Mouse (Mus musculus): ENCODE results near the gene Sc5d. TPM values are rescaled to one million over a fixed set of nuclear protein-coding genes. Genes with fewer than 3 reads are reported as not detected.

The Sc5d gene
- polyA plus RNA-seq, 1 experiment from 2014 or later = 80.7 TPM

DNA sequence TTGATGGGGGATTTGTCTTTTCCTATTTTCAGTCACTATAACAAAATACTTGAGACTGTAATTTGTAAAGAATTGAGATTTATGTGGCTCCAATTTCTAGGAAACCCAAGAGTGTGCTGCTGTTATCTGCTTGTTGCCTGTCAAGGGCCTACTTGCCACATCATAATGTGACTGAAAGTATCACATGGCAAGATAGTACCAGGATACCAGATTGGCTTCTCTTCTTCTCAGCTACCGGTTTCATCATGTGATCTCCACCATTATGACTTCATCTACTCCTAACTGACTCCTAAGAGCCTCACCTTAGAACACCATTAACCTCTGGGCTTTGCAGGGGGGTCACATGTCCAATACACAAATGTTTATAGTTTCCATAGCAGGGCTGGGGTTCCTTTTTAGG, 49.9 kb downstream of the Sc5d start:
- Histone ChIP-seq H3K27ac (ENCODE audit: low read depth, low read length) (no peak overlapping the region), H3K4me2 (ENCODE audit: low read depth, low read length, severe bottlenecking) (no peak overlapping the region), H3K36me3 (ENCODE audit: control insufficient read depth, insufficient read depth, low read length) (no peaks in the 10 kb centered on the region), H3K27me3 (ENCODE audit: control insufficient read depth, insufficient read depth, low read length) (no peaks in the 10 kb centered on the region; the same call in 1 of the 2 replicates), H3K4me1 (replicated peaks; ENCODE audit: control insufficient read depth, insufficient read depth, low read length) (no peaks in the 10 kb centered on the region), H3K9ac (ENCODE audit: low read length) (no peak overlapping the region), H3K4me3 (ENCODE audit: low read depth, low read length) (no peak overlapping the region), H3K9me3 (ENCODE audit: control insufficient read depth, low read length) (no peaks in the 10 kb centered on the region)
- DNase-seq (ENCODE audit: low spot score) (peak; percentile 4), ATAC-seq (replicated peaks; ENCODE audit: low FRiP score) (no peak)
- 75% methylated on average over 1 of the region's 1 CpGs for WGBS

DNA sequence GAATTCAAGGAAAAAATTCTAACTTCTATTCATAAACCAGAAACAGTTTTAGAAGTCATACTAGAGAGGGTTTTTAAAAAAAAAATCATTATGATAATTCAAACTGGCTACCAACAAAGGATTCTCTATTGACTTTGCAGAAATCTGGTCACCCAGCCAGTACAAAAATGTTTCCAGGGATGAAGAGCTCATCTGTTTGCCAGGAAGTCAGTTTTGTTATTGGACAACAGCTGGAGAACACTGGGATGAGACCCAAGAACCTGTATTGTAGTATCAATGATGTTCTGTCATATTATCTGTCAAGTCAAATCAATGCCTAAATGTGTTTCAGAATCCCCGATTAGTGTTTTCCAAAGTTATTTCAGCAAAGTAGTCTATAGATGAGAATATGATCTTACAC, 50.9 kb downstream of the Sc5d start:
- ATAC-seq (replicated peaks; ENCODE audit: low FRiP score) = no peak
- no peak for DNase-seq (ENCODE audit: low spot score)
- H3K4me3 ChIP-seq (ENCODE audit: low read depth, low read length) = no peak overlapping the region
- no peak overlapping the region for H3K4me2 ChIP-seq (ENCODE audit: low read depth, low read length, severe bottlenecking)
- no peaks in the 10 kb centered on the region for H3K9me3 ChIP-seq (ENCODE audit: control insufficient read depth, low read length)
- no peaks in the 10 kb centered on the region for H3K36me3 ChIP-seq (ENCODE audit: control insufficient read depth, insufficient read depth, low read length)
- whole genome bisulfite sequencing = 93% methylated on average over 1 of the region's 1 CpGs
- no peak overlapping the region for H3K9ac ChIP-seq (ENCODE audit: low read length)
- no peaks in the 10 kb centered on the region; the same call in 1 of the 2 replicates for H3K27me3 ChIP-seq (ENCODE audit: control insufficient read depth, insufficient read depth, low read length)
- no peak overlapping the region for H3K27ac ChIP-seq (ENCODE audit: low read depth, low read length)
- no peaks in the 10 kb centered on the region for H3K4me1 ChIP-seq (replicated peaks; ENCODE audit: control insufficient read depth, insufficient read depth, low read length)

- Histone ChIP-seq H3K4me2 (ENCODE audit: low read depth, low read length, severe bottlenecking) (no peak overlapping the region), H3K9me3 (ENCODE audit: control insufficient read depth, low read length) (no peaks in the 10 kb centered on the region), H3K27me3 (ENCODE audit: control insufficient read depth, insufficient read depth, low read length) (no peaks in the 10 kb centered on the region; the same call in 1 of the 2 replicates), H3K4me1 (replicated peaks; ENCODE audit: control insufficient read depth, insufficient read depth, low read length) (no peaks in the 10 kb centered on the region), H3K36me3 (ENCODE audit: control insufficient read depth, insufficient read depth, low read length) (no peaks in the 10 kb centered on the region), H3K4me3 (ENCODE audit: low read depth, low read length) (no peak overlapping the region), H3K27ac (ENCODE audit: low read depth, low read length) (no peak overlapping the region), H3K9ac (ENCODE audit: low read length) (no peak overlapping the region)
- DNase-seq (ENCODE audit: low spot score) (no peak), ATAC-seq (replicated peaks; ENCODE audit: low FRiP score) (no peak)
- 92% methylated on average over 6 of the region's 6 CpGs for WGBS
Measured at GRCm38 (mm10) chr9:42209666-42210065, 54.4 kb downstream of the Sc5d start.

DNA sequence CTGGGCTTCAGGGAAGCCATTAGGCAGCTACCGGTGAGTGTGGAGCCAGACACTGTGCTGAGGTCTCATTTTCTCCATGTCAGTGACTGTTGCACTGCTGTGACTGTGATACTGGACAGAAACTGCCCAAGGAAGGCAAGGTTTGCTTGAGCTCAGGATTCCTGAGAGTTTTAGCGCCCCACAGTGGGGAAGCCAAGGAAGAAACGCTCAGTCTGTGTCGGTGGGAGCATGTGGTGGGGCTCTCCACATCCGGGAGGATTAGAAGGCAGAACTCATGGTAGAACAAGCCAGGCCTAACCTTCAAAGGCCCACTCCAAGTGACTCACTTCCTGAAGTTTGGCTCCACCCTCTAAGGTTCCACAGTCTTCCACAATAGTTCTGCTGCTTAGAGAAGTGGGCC, 55.6 kb downstream of the Sc5d start:
- peak; percentile 64 for DNase-seq (ENCODE audit: low spot score)
- Histone ChIP-seq H3K27me3 (ENCODE audit: control insufficient read depth, insufficient read depth, low read length) (no peaks in the 10 kb centered on the region; the same call in 1 of the 2 replicates), H3K36me3 (ENCODE audit: control insufficient read depth, insufficient read depth, low read length) (no peaks in the 10 kb centered on the region), H3K4me3 (ENCODE audit: low read depth, low read length) (no peak overlapping the region), H3K27ac (ENCODE audit: low read depth, low read length) (no peak overlapping the region), H3K9me3 (ENCODE audit: control insufficient read depth, low read length) (no peaks in the 10 kb centered on the region), H3K4me1 (replicated peaks; ENCODE audit: control insufficient read depth, insufficient read depth, low read length) (no peaks in the 10 kb centered on the region), H3K9ac (ENCODE audit: low read length) (no peak overlapping the region), H3K4me2 (ENCODE audit: low read depth, low read length, severe bottlenecking) (no peak overlapping the region)
- ATAC-seq (replicated peaks; ENCODE audit: low FRiP score) = no peak
- 37% methylated on average over 5 of the region's 5 CpGs for WGBS

DNA sequence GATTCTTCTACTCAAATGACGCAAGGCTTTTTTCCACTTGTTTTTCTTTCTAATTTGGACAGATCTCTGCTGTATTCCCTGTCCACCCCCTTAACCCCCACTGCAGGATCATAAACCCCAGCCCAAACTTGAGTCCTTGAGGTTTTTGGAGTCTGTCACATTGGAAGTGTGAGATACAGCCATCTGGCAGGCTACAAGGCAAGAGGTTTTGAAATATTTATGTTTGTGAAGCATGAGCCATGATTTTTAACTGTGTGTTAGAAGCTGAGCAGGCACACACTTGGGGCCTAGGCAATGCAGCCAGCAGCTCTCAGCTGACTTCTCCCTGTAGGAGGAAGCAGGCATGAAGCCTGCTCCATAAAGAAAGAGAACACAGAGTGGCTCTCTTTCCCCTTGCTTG, 57.3 kb downstream of the Sc5d start:
- no peak for ATAC-seq (replicated peaks; ENCODE audit: low FRiP score)
- Histone ChIP-seq H3K27me3 (ENCODE audit: control insufficient read depth, insufficient read depth, low read length) (no peaks in the 10 kb centered on the region; the same call in 1 of the 2 replicates), H3K4me1 (replicated peaks; ENCODE audit: control insufficient read depth, insufficient read depth, low read length) (no peaks in the 10 kb centered on the region), H3K4me3 (ENCODE audit: low read depth, low read length) (no peak overlapping the region), H3K9me3 (ENCODE audit: control insufficient read depth, low read length) (no peaks in the 10 kb centered on the region), H3K9ac (ENCODE audit: low read length) (no peak overlapping the region), H3K27ac (ENCODE audit: low read depth, low read length) (no peak overlapping the region), H3K36me3 (ENCODE audit: control insufficient read depth, insufficient read depth, low read length) (no peaks in the 10 kb centered on the region), H3K4me2 (ENCODE audit: low read depth, low read length, severe bottlenecking) (no peak overlapping the region)
- 89% methylated on average over 1 of the region's 1 CpGs for WGBS
- DNase-seq (ENCODE audit: low spot score) = no peak

- Histone ChIP-seq H3K9ac (ENCODE audit: low read length) (no peak overlapping the region), H3K36me3 (ENCODE audit: control insufficient read depth, insufficient read depth, low read length) (no peaks in the 10 kb centered on the region), H3K4me3 (ENCODE audit: low read depth, low read length) (no peak overlapping the region), H3K27me3 (ENCODE audit: control insufficient read depth, insufficient read depth, low read length) (no peaks in the 10 kb centered on the region), H3K4me2 (ENCODE audit: low read depth, low read length, severe bottlenecking) (no peak overlapping the region), H3K9me3 (ENCODE audit: control insufficient read depth, low read length) (no peaks in the 10 kb centered on the region), H3K4me1 (replicated peaks; ENCODE audit: control insufficient read depth, insufficient read depth, low read length) (no peaks in the 10 kb centered on the region), H3K27ac (ENCODE audit: low read depth, low read length) (no peak overlapping the region)
- ATAC-seq (replicated peaks; ENCODE audit: low FRiP score) (no peak), DNase-seq (ENCODE audit: low spot score) (no peak)
- 95% methylated on average over 5 of the region's 5 CpGs for WGBS
Measured at GRCm38 (mm10) chr9:42202271-42202670, 61.8 kb downstream of the Sc5d start.

Other genes with a start within 250 kb of the Sc5d start
- gene Sorl1, start 140.0 kb downstream of the Sc5d start, polyA plus RNA-seq (2014; fragmentation: Nextera tagmentation; extraction: Ambion mirVana) = 7.0 and 8.1 TPM in 2 replicates
- 0.15 and 0.16 TPM in 2 replicates for gene Tecta, start 135.7 kb upstream of the Sc5d start, polyA plus RNA-seq (2014; fragmentation: Nextera tagmentation; extraction: Ambion mirVana)
- 5.5 and 5.8 TPM in 2 replicates for gene Tbcel, start 243.6 kb upstream of the Sc5d start, polyA plus RNA-seq (2014; fragmentation: Nextera tagmentation; extraction: Ambion mirVana)

Data from forebrain, embryonic 11.5 days (tissue).